Mouse (Mus musculus): ENCODE results near the gene Gpr149. TPM values are rescaled to one million over a fixed set of nuclear protein-coding genes. Genes with fewer than 3 reads are reported as not detected.
A peak's percentile ranks its signal among the peaks of the same experiment; 100 is the strongest.

The Gpr149 gene
- 0.65 and 0.72 TPM in 2 replicates for polyA plus RNA-seq (2012; rRNA removed)

GRCm38 (mm10) chr3:62604973-62605372, at the start of gene Gpr149:
TSS of gene Gpr149 (minus strand) at chr3:62605140.
- DNase-seq (ENCODE audit: extremely low spot score in 1 of 2, low spot score in 1 of 2) = no peak

- DNase-seq (ENCODE audit: extremely low spot score in 1 of 2, low spot score in 1 of 2) = no peak
Measured at GRCm38 (mm10) chr3:62650551-62650950, 45.6 kb upstream of the Gpr149 start.

GRCm38 (mm10) chr3:62610861-62611260, 5.9 kb upstream of the Gpr149 start:
- DNase-seq (ENCODE audit: extremely low spot score in 1 of 2, low spot score in 1 of 2) = no peak

- no peak for DNase-seq (ENCODE audit: extremely low spot score in 1 of 2, low spot score in 1 of 2)
Measured at GRCm38 (mm10) chr3:62605931-62606330, 991 bp upstream of the Gpr149 start.

GRCm38 (mm10) chr3:62604047-62604391, 921 bp downstream of the Gpr149 start:
- no peak for DNase-seq (ENCODE audit: extremely low spot score in 1 of 2, low spot score in 1 of 2)

GRCm38 (mm10) chr3:62603231-62604046, 1.5 kb downstream of the Gpr149 start:
- DNase-seq (ENCODE audit: extremely low spot score in 1 of 2, low spot score in 1 of 2) = peak in 1 of 2 experiments; percentile 30

GRCm38 (mm10) chr3:62602466-62602865, 2.5 kb downstream of the Gpr149 start:
- no peak for DNase-seq (ENCODE audit: extremely low spot score in 1 of 2, low spot score in 1 of 2)

- no peak for DNase-seq (ENCODE audit: extremely low spot score in 1 of 2, low spot score in 1 of 2)
Measured at GRCm38 (mm10) chr3:62594842-62595241, 10.1 kb downstream of the Gpr149 start.

GRCm38 (mm10) chr3:62585072-62585471, 19.9 kb downstream of the Gpr149 start:
- DNase-seq (ENCODE audit: extremely low spot score in 1 of 2, low spot score in 1 of 2) = no peak

- DNase-seq (ENCODE audit: extremely low spot score in 1 of 2, low spot score in 1 of 2) = no peak
Measured at GRCm38 (mm10) chr3:62527593-62527992, 77.3 kb downstream of the Gpr149 start.

- peak in 1 of 2 experiments; percentile 76 for DNase-seq (ENCODE audit: extremely low spot score in 1 of 2, low spot score in 1 of 2)
Measured at GRCm38 (mm10) chr3:62527160-62527559, 77.8 kb downstream of the Gpr149 start.

- DNase-seq (ENCODE audit: extremely low spot score in 1 of 2, low spot score in 1 of 2) = no peak
Measured at GRCm38 (mm10) chr3:62507206-62507647, 97.7 kb downstream of the Gpr149 start.

- peak; percentile 96 to 99 for DNase-seq (ENCODE audit: extremely low spot score in 1 of 2, low spot score in 1 of 2)
Measured at GRCm38 (mm10) chr3:62506488-62507205, 98.3 kb downstream of the Gpr149 start, which contains the start of gene Dhx36. TSS of gene Dhx36 (minus strand) at chr3:62507004.

GRCm38 (mm10) chr3:62505166-62505900, 99.6 kb downstream of the Gpr149 start:
- no peak for DNase-seq (ENCODE audit: extremely low spot score in 1 of 2, low spot score in 1 of 2)

GRCm38 (mm10) chr3:62499327-62499726, 105.6 kb downstream of the Gpr149 start:
- no peak for DNase-seq (ENCODE audit: extremely low spot score in 1 of 2, low spot score in 1 of 2)

GRCm38 (mm10) chr3:62492568-62492967, 112.4 kb downstream of the Gpr149 start:
- DNase-seq (ENCODE audit: extremely low spot score in 1 of 2, low spot score in 1 of 2) = no peak

GRCm38 (mm10) chr3:62484340-62484739, 120.6 kb downstream of the Gpr149 start:
- no peak for DNase-seq (ENCODE audit: extremely low spot score in 1 of 2, low spot score in 1 of 2)
